Mouse (Mus musculus) lung, postnatal 0 days (tissue): ENCODE measurements around the gene Ccsap. TPM values are rescaled to one million over a fixed set of nuclear protein-coding genes. Genes with fewer than 3 reads are reported as not detected.
A peak's percentile ranks its signal among the peaks of the same experiment; 100 is the strongest.

ENCODE experiments used
- ATAC-seq: fragments of 200-750 bp; cut with Nextera tagmentation; 2 replicates; pipeline ENCODE4 v1.8.0; 2017; ENCODE audit warnings: moderate library complexity
- DNase-seq: peaks from one replicate; pipeline ENCODE4 v3.0.0-alpha.2; 2016; ENCODE audit warnings: low spot score
- H3K27ac ChIP-seq: fragments of 300-500 bp; sonication (generic); 2 replicates; pipeline ENCODE4 v1.5.1; 2014; ENCODE audit warnings: antibody characterized with exemption, mild to moderate bottlenecking, low read length, mixed read lengths
- H3K27me3 ChIP-seq: fragments of 300-500 bp; sonication (generic); replicated peaks from 2 replicates; pipeline ENCODE4 v1.6.1; 2014; ENCODE audit warnings: low read length, mixed read lengths; ENCODE audit not compliant: insufficient read depth
- H3K36me3 ChIP-seq: fragments of 300-500 bp; sonication (generic); 2 replicates; pipeline ENCODE4 v1.6.1; 2014; ENCODE audit warnings: low read length, mixed read lengths; ENCODE audit not compliant: insufficient read depth
- H3K4me1 ChIP-seq: fragments of 300-500 bp; sonication (generic); 2 replicates; pipeline ENCODE4 v1.6.1; 2014; ENCODE audit warnings: antibody characterized with exemption, low read depth, low read length, mixed read lengths; ENCODE audit not compliant: insufficient read depth
- H3K4me2 ChIP-seq: fragments of 300-500 bp; sonication (generic); replicated peaks from 2 replicates; pipeline ENCODE4 v1.6.1; 2014; ENCODE audit warnings: low read depth, mild to moderate bottlenecking, low read length, moderate library complexity, mixed read lengths
- H3K4me3 ChIP-seq: fragments of 300-500 bp; sonication (generic); 2 replicates; pipeline ENCODE4 v1.5.1; 2014; ENCODE audit warnings: low read depth, low read length
- H3K9ac ChIP-seq: fragments of 300-500 bp; sonication (generic); replicated peaks from 2 replicates; pipeline ENCODE4 v1.6.1; 2014; ENCODE audit warnings: low read depth, mild to moderate bottlenecking
- H3K9me3 ChIP-seq: fragments of 300-500 bp; sonication (generic); 2 replicates; pipeline ENCODE4 v1.6.1; 2016; ENCODE audit warnings: low read length, mixed read lengths
- CTCF ChIP-seq: IDR thresholded peaks from 2 replicates; pipeline ENCODE4 v1.5.1; 2016; ENCODE audit warnings: antibody characterized with exemption, mild to moderate bottlenecking
- EP300 ChIP-seq: IDR thresholded peaks from 2 replicates; pipeline ENCODE4 v1.6.1; 2016; ENCODE audit warnings: antibody characterized with exemption, mild to moderate bottlenecking, control low read depth
- WGBS: fragments of 180-500 bp; shearing (Covaris S2); extraction: QIAGEN DNeasy Blood & Tissue Kit; methylation state at CpG from one replicate; pipeline ENCODE4 v1.1.7; 2014; 5-methylcytosine and 5-hydroxymethylcytosine counted together
- polyA plus RNA-seq: library from polyadenylated mRNA; unstranded; fragments of >200 nt; fragmentation: Nextera tagmentation; extraction: Ambion mirVana; gene quantifications from 2 replicates; pipeline ENCODE4 v1.2.1, GENCODE M21; 2015

Gene Ccsap
- polyA plus RNA-seq, 1 experiment from 2014 or later, result 1.2 TPM

- no peak overlapping the region for H3K27ac ChIP-seq
- TF ChIP-seq EP300, result no peak
- TF ChIP-seq CTCF, result no peak
- no peaks in the 10 kb centered on the region for H3K9me3 ChIP-seq
- H3K4me2 ChIP-seq, result no peak overlapping the region
- H3K27me3 ChIP-seq, result no peaks in the 10 kb centered on the region
- no peak for ATAC-seq
- 69% methylated on average over 9 of the region's 9 CpGs for WGBS
- H3K4me1 ChIP-seq, result no peaks in the 10 kb centered on the region
- DNase-seq, result no peak
- no peak overlapping the region for H3K9ac ChIP-seq
- no peak overlapping the region for H3K4me3 ChIP-seq
- no peaks in the 10 kb centered on the region for H3K36me3 ChIP-seq
Measured at GRCm38 (mm10) chr8:123872048-123872447, 12.0 kb upstream of the Ccsap start.

- WGBS, result 41% methylated on average over 5 of the region's 5 CpGs
- no peaks in the 10 kb centered on the region for H3K36me3 ChIP-seq
- H3K9ac ChIP-seq, result no peak overlapping the region
- no peaks in the 10 kb centered on the region for H3K9me3 ChIP-seq
- TF ChIP-seq CTCF (no peak), EP300 (no peak)
- ATAC-seq, result peak; percentile 49; the same call in 1 of the 2 replicates
- peak; percentile 27 for DNase-seq
- H3K27me3 ChIP-seq, result no peaks in the 10 kb centered on the region
- no peaks in the 10 kb centered on the region for H3K4me1 ChIP-seq
- H3K4me2 ChIP-seq, result no peak overlapping the region
- H3K27ac ChIP-seq, result no peak overlapping the region
- H3K4me3 ChIP-seq, result no peak overlapping the region
Measured at GRCm38 (mm10) chr8:123866971-123867370, 7.0 kb upstream of the Ccsap start.

- H3K36me3 ChIP-seq, result no peaks in the 10 kb centered on the region
- DNase-seq (no peak), ATAC-seq (no peak)
- no peak for TF ChIP-seq CTCF
- no peak for TF ChIP-seq EP300
- H3K9ac ChIP-seq, result no peak overlapping the region
- H3K9me3 ChIP-seq, result no peaks in the 10 kb centered on the region
- no peaks in the 10 kb centered on the region for H3K4me1 ChIP-seq
- WGBS, result 50% methylated on average over 7 of the region's 7 CpGs
- H3K27ac ChIP-seq, result no peak overlapping the region
- 0 out of 2 replicates have a peak, but pooled peaks cover 2% of the 10 kb centered on the region for H3K27me3 ChIP-seq
- no peak overlapping the region for H3K4me2 ChIP-seq
- no peak overlapping the region for H3K4me3 ChIP-seq
Measured at GRCm38 (mm10) chr8:123865786-123866185, 5.8 kb upstream of the Ccsap start.

GRCm38 (mm10) chr8:123860386-123860785 lies 377 bp upstream of the Ccsap start:
- no peak overlapping the region for H3K9ac ChIP-seq
- peak overlapping the region; percentile 76 for H3K4me3 ChIP-seq
- H3K4me1 ChIP-seq, result no peaks in the 10 kb centered on the region
- DNase-seq (peak; percentile 54), ATAC-seq (no peak)
- 0 out of 2 replicates have a peak, but pooled peaks cover 3% of the 10 kb centered on the region for H3K27me3 ChIP-seq
- H3K36me3 ChIP-seq, result no peaks in the 10 kb centered on the region
- H3K4me2 ChIP-seq, result peak overlapping the region; percentile 99; the same call in 1 of the 2 replicates
- H3K27ac ChIP-seq, result no peak overlapping the region
- 63% methylated on average over 4 of the region's 4 CpGs for WGBS
- no peak for TF ChIP-seq CTCF
- TF ChIP-seq EP300, result no peak
- H3K9me3 ChIP-seq, result no peaks in the 10 kb centered on the region

GRCm38 (mm10) chr8:123858941-123859647 lies 915 bp downstream of the Ccsap start:
- ATAC-seq (peak; percentile 99), DNase-seq (peak; percentile 94)
- H3K27ac ChIP-seq, result peak overlapping the region; percentile 51; the same call in 1 of the 2 replicates
- peak overlapping the region; percentile 99 for H3K4me2 ChIP-seq
- H3K36me3 ChIP-seq, result no peaks in the 10 kb centered on the region
- H3K9ac ChIP-seq, result peak overlapping the region; percentile 51
- WGBS, result 4% methylated on average over 63 of the region's 79 CpGs
- no peaks in the 10 kb centered on the region for H3K9me3 ChIP-seq
- H3K27me3 ChIP-seq, result 0 out of 2 replicates have a peak, but pooled peaks cover 3% of the 10 kb centered on the region
- no peaks in the 10 kb centered on the region for H3K4me1 ChIP-seq
- H3K4me3 ChIP-seq, result peak overlapping the region; percentile 76
- no peak for TF ChIP-seq EP300
- peak; percentile 59 for TF ChIP-seq CTCF

GRCm38 (mm10) chr8:123858574-123858940 lies 1.5 kb downstream of the Ccsap start:
- H3K4me1 ChIP-seq, result no peaks in the 10 kb centered on the region
- H3K36me3 ChIP-seq, result no peaks in the 10 kb centered on the region
- DNase-seq (peak; percentile 32), ATAC-seq (no peak)
- H3K4me3 ChIP-seq, result peak overlapping the region; percentile 76
- peak overlapping the region; percentile 51 for H3K9ac ChIP-seq
- no peak overlapping the region for H3K27ac ChIP-seq
- H3K9me3 ChIP-seq, result no peaks in the 10 kb centered on the region
- H3K4me2 ChIP-seq, result peak overlapping the region; percentile 99
- TF ChIP-seq EP300 (no peak), CTCF (no peak; the same call in 1 of the 2 replicates)
- H3K27me3 ChIP-seq, result 0 out of 2 replicates have a peak, but pooled peaks cover 3% of the 10 kb centered on the region
- under 1% methylated on average over 17 of the region's 17 CpGs for WGBS
